Mouse (Mus musculus): Measurements from ENCODE around the gene Nxf3.

DNA sequence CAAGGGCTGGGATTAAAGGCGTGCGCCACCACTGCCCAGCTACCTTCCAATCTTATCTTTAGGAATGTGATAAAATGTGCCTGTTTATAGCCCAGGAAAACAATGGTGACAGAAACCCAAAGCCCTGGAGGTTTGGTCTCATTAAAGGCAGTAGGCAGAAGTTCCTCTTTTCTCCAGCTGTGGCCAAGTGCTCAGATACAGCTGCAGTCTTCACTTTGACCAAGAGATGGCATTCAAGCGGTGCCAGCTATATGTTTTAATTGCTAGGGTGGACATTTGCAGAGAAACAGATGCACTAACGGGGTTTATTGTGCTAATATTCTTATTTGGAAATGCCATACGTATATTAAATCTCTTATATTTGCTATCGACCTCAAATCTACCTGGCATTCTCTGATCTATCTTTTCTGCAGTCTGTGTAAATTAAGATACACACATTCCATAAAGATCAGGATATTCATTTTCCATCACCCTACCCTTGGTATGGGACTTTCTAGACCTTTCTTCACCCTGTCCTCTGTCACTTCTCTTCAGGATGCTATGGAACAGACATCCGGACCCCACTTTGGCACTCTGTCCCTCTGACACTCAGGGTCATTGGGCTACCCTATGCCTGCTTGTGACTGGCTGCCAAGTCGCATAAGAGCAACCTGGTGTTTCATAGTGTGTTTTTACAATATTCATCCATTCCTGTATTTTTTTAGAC is 42.1 kb upstream of the Nxf3 start:
- TF ChIP-seq CTCF (conservative IDR thresholded peaks at IDR 0.05; ENCODE audit: low read length) (no peak; the same call in 1 of the 2 replicates), NANOG (IDR thresholded peaks at IDR 0.05; ENCODE audit: borderline replicate concordance, low read length) (no peak), POU5F1 (IDR thresholded peaks at IDR 0.05; ENCODE audit: borderline replicate concordance, low read length) (no peak)

All from E14TG2a.4 (cell line).